Mouse (Mus musculus) heart, postnatal 10 days (tissue): ENCODE measurements around the gene Riox2. TPM values are rescaled to one million over a fixed set of nuclear protein-coding genes. Genes with fewer than 3 reads are reported as not detected.
"Not testable (repeated sequence)": the region's sequence is repeated elsewhere in the genome, so short reads cannot be mapped to it uniquely, and the experiment has no call there.

Experiments used
- DNase-seq, 2 experiments: peaks; one replicate each; pipeline ENCODE4 v3.0.0; 2021
- intact Hi-C: fragments of 180-260 bp; cut with DNase I; formaldehyde crosslinking; loops from one replicate; pipeline ENCODE4 v1.15.1; 2025
- total RNA-seq, 2 experiments: library from RNA; stranded (reverse); gene quantifications; 2 replicates each; pipeline ENCODE4 v1.2.3; 2021

The Riox2 gene
- 10 to 100 TPM; 11.7 to 15.3 TPM for total RNA-seq

- peak; percentile 86 to 90 for DNase-seq
- intact Hi-C loops, result loop anchor here (5.0 kb wide), 1 partner anchor 49 kb away; no protein-coding TSS in a partner anchor
Measured at GRCm38 (mm10) chr16:59471637-59472278, at the start of gene Riox2. Gene Riox2 (plus strand): TSS chr16:59471775.

- intact Hi-C loops, result no loop called here
Measured at GRCm38 (mm10) chr16:59427960-59428359, 43.6 kb upstream of the Riox2 start.

DNA sequence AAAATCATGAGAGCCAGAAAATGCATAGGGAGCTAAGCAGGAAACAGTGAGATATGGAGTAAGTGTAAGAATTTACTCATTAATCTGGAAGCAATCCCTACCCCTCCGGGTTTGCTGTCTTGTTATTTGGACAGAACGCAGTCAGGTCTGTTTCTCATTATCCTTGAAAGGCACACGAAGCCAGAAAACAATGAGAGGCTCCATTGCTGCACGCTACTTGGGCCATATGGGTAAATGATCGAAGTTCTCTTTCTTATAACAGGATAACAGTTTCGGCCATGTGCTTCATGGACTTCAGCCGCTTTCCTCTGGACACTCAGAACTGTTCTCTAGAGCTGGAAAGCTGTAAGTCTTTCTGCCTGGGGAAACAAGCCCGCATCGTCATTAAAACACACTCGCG lies 38.4 kb upstream of the Riox2 start:
- intact Hi-C loops, result no loop called here
- DNase-seq, result no peak

More at GRCm38 (mm10) chr16:59427960-59428359, 43.6 kb upstream of the Riox2 start:
- no peak for DNase-seq

GRCm38 (mm10) chr16:59444880-59445559 lies 26.6 kb upstream of the Riox2 start:
- intact Hi-C loops, result no loop called here
- no peak for DNase-seq

GRCm38 (mm10) chr16:59448181-59448580 lies 23.4 kb upstream of the Riox2 start:
- intact Hi-C loops, result no loop called here
- no peak for DNase-seq

- no peak for DNase-seq
- intact Hi-C loops, result no loop called here
Measured at GRCm38 (mm10) chr16:59449092-59449491, 22.5 kb upstream of the Riox2 start.

- intact Hi-C loops, result no loop called here
- no peak for DNase-seq
Measured at GRCm38 (mm10) chr16:59451813-59452212, 19.8 kb upstream of the Riox2 start.

- intact Hi-C loops, DNase-seq: not testable (repeated sequence)
Measured at GRCm38 (mm10) chr16:59459259-59459861, 12.2 kb upstream of the Riox2 start.

DNA sequence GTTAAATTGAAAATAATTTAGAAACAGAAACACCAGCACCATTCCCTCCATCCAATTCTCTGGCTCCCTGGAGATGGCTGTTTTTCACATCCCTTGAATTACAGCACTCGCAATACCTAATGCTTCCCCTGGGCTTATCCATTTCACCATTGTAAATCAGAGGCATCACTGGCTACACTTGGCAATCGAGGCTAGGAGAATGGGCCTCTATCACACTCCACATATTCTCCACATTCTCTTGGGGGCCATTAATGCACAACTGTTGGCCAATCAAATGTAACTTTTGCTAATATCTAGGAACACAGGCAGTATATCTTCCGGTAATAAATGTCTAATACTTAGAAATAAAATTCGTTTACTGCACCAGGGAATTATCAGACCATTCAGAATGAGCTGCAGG lies 8.0 kb upstream of the Riox2 start:
- DNase-seq, result no peak
- intact Hi-C loops, result no loop called here

DNA sequence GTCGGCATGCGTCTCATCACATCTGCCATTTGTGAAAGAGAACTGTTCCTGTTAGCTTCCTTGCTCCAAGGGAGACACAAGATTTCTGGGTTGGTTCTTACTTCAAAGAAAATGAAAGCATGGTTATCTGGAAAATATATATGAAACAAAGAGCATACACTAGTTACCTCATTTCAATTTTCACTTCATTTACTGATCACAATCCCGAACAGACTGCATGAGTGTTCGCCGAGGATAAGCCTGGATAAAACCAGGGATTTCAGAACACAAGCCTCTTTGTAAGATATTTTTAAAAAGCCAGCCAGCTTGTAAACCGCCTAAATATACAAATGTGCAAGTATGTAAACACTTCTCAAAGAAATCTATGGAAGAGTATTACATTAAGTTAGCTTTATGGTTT lies 7.6 kb upstream of the Riox2 start:
- DNase-seq, result no peak
- intact Hi-C loops, result no loop called here

GRCm38 (mm10) chr16:59469846-59470245 lies 1.7 kb upstream of the Riox2 start:
- DNase-seq, result no peak
- intact Hi-C loops, result loop anchor here (5.0 kb wide), 1 partner anchor 48 kb away; no protein-coding TSS in a partner anchor

- no peak for DNase-seq
- intact Hi-C loops, result loop anchor here (5.0 kb wide), 1 partner anchor 50 kb away; no protein-coding TSS in a partner anchor
Measured at GRCm38 (mm10) chr16:59472546-59472945, 971 bp downstream of the Riox2 start.

DNA sequence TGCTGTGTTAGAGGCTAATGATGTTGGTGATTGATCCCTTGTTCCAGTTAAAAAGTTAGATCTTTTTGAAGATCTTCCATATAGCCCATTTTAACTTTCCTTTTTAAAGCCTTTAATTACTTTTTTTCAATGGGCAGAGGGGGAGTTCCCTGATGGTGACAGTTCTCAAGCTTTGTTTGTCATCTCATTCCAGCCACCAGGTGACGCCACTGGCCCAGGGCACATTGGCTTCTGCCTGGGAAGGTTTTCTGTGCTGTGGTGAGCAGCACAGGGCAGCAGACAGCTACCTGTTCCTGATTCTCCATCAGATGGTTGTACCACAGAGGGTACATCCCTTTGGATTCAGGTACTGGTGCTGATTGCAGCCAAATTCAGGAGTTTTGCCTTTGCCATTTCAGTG lies 3.2 kb downstream of the Riox2 start:
- DNase-seq, result peak; percentile 75 to 84
- intact Hi-C loops, result loop anchor here (1.0 to 5.0 kb wide), 3 partner anchors 52 to 143 kb away; partner anchors contain the start of gene Crybg3

GRCm38 (mm10) chr16:59477955-59478354 lies 6.4 kb downstream of the Riox2 start:
- intact Hi-C loops, result loop anchor here (5.0 kb wide), 1 partner anchor 124 kb away; the partner anchor contains the start of gene Crybg3

DNA sequence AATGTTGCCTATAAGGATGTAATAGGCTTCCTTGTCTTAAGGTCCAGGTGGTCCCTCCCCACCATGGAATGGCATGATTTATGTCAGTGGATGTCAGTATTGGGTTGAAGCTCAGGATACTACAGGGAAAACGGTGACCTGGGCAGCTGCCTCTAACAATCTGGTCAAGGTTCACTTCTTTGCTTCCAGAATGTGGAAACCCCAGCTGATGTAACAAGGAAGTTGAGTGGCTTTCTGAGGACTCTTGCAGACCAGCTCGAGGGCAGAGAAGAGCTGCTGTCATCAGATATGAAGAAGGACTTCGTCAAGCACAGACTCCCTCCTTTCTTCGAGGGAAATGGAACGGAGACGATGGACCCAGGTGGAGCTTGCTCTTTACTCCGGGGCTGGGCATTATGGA lies 15.7 kb downstream of the Riox2 start:
- DNase-seq, result no peak
- intact Hi-C loops, result no loop called here

More at GRCm38 (mm10) chr16:59477955-59478354, 6.4 kb downstream of the Riox2 start:
- DNase-seq, result no peak

DNA sequence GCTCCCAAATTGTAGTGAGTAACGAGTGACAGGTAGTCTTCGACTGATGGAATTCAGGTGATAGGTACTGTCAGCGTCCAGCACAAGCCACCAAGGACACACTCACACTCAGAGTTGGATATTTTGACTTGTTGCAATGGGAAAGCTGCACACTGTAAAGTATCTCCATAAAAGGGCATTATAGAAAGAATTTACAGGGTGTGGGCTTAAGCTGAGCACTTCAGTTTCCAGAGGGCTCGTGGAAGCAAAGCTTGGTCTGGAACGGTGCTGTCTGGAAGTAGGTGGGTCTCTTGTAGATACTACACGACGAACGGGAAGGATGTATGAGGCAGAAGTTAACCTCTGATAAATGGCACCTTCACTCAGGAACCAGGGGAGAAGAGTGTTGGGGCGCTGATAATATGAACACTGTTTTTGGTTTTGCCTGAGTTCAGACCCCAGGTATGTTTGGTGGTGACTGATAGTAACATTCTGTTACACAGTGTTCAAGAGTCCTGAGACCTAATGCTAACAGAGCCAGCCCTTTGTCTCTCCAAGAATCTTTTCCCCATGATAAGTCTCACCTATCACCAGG lies 16.5 kb downstream of the Riox2 start:
- intact Hi-C loops, result no loop called here
- no peak for DNase-seq

GRCm38 (mm10) chr16:59493199-59493598 lies 21.6 kb downstream of the Riox2 start:
- intact Hi-C loops, result no loop called here
- DNase-seq, result no peak

DNA sequence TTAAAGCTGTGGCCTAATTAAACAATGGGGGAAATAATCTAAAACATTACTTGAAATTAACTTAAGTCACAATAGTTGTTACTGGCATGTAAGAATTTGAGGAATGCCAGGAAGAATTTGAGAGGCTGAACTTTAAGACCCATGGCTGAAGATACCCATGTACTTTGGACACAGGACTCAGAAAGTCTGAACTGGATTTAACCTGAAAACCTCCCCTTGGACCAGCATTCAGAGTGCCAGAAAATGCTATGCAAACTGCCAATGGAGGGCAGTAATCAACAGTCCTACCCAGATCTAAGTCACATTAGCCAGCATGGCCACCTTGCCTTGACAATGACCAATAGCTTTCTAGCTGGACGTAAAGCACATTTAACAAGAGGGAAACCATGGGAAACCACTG lies 26.4 kb downstream of the Riox2 start:
- no peak for DNase-seq

GRCm38 (mm10) chr16:59499180-59499579 lies 27.6 kb downstream of the Riox2 start:
- no peak for DNase-seq
- intact Hi-C loops, result no loop called here

More for the DNA sequence above, 26.4 kb downstream of the Riox2 start:
- intact Hi-C loops, result no loop called here

- intact Hi-C loops, result no loop called here
- DNase-seq, result no peak
Measured at GRCm38 (mm10) chr16:59509830-59510229, 38.3 kb downstream of the Riox2 start.

GRCm38 (mm10) chr16:59515169-59515568 lies 43.6 kb downstream of the Riox2 start:
- intact Hi-C loops, result no loop called here

More at GRCm38 (mm10) chr16:59515169-59515568, 43.6 kb downstream of the Riox2 start:
- peak in 1 of 2 experiments; percentile 29 for DNase-seq
